Mouse (Mus musculus): Measurements from ENCODE around the gene Timm23.

- TF ChIP-seq CTCF (IDR thresholded peaks at IDR 0.05; ENCODE audit: low read depth, low read length) (no peak), POLR2A (IDR thresholded peaks at IDR 0.05; ENCODE audit: borderline replicate concordance, low read depth, low read length) (no peak)
These were observed 26.4 kb downstream of the Timm23 start for GRCm38 (mm10) chr14:32175310-32175709.
